Mouse (Mus musculus) gonadal fat pad, adult 2 months (tissue): Measurements from ENCODE around the gene Als2cr12. TPM values are rescaled to one million over a fixed set of nuclear protein-coding genes. Genes with fewer than 3 reads are reported as not detected.
A peak's percentile ranks its signal among the peaks of the same experiment; 100 is the strongest.
"Not testable (repeated sequence)": the region's sequence is repeated elsewhere in the genome, so short reads cannot be mapped to it uniquely, and the experiment has no call there.

ENCODE experiments used
- DNase-seq: peaks from one replicate; pipeline ENCODE4 v3.0.0-alpha.2; 2012; ENCODE audit warnings: low read depth
- polyA plus RNA-seq: library from polyadenylated mRNA; depleted of rRNA; stranded (reverse); fragments of >200 nt; gene quantifications from 2 replicates; pipeline ENCODE4 v1.2.3, GENCODE M21; 2012

Gene Als2cr12
- polyA plus RNA-seq, 1 experiment, result 4.4 TPM

- DNase-seq, result no peak
These were observed 5.6 kb downstream of the Als2cr12 start for GRCm38 (mm10) chr1:58690006-58690744.

GRCm38 (mm10) chr1:58689426-58689825, 6.4 kb downstream of the Als2cr12 start:
- DNase-seq, result no peak

GRCm38 (mm10) chr1:58678412-58678811, 17.4 kb downstream of the Als2cr12 start:
- DNase-seq, result not testable (repeated sequence)

GRCm38 (mm10) chr1:58677575-58677974, 18.2 kb downstream of the Als2cr12 start:
- no peak for DNase-seq

GRCm38 (mm10) chr1:58675011-58675410, 20.8 kb downstream of the Als2cr12 start:
- DNase-seq, result no peak

DNA sequence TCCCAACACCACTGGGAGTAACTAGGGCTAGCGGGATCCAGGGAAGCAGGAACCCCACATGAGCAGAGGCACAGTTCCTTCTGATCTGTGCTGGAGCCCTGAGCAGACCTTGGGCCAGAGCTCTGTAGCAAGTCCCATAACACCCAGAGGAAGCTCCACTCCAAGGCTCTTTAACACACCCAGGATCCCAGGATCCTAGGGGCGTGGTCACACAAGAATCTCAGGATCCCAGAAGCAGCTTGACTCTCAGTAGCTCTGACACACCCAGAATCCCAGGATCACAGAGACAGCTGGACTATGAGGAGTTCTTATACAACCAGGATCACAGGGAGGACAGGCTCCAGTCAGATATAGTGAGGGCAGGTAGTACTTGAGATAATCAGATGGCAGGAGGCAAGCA, 23.7 kb downstream of the Als2cr12 start:
- DNase-seq, result no peak

DNA sequence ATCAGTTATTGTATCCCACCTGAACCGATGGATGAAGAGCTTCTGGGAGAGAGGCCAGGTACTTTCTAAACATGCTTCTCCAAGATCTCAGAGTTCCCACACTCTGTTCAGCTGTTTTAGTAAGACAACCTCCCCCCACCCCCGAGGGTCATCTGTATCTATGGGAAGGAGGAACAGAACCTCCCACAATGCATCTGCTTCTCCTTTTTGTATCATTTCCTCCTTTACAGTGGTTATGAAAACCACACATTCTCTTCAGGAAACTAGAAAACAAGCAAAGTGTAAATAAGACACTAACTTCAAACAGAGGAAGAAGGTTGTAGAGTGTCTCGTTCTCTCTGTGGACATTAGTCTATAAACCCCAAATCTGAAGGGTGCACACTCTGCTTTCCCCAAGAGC, 26.2 kb downstream of the Als2cr12 start:
- not testable (repeated sequence) for DNase-seq

GRCm38 (mm10) chr1:58668191-58668590, 27.6 kb downstream of the Als2cr12 start:
- DNase-seq, result no peak

DNA sequence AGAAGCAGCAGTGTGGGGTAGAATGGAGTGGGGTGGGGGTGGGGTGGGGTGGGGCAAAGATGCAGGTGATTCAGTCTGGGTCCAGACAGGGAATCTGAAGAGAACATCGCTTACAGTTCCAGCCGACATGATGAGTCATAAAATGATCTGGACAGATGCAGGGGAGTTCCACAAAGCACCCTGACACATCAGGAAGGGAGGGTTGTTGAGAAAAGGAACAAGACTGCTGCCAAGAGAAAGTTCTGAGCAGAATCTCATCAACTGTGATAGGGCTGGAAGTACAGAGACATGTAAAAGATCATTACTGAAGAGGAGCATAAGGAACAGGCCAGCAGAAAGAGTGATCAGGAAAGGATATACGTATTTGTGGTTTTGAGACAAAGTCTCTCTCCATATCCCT, 32.4 kb downstream of the Als2cr12 start:
- not testable (repeated sequence) for DNase-seq

DNA sequence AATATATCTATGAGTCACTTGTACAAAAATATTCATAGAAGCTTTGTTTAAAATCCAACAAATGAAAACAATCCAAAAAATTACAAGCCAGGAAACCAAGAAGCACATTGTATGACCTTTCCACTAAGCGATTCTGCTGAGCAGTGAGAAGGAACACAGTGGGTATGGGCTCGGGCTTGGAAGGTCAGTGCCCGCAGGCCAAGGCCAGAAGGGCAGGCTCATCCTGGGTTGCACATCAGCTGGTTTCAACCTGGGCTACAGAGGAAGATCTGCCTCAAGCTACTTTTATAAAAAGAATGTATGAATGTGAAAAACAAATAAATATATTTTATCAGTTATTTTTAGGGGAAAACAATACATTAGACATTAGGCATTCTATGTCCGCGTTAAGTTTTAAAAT, 33.1 kb downstream of the Als2cr12 start:
- DNase-seq, result not testable (repeated sequence)

DNA sequence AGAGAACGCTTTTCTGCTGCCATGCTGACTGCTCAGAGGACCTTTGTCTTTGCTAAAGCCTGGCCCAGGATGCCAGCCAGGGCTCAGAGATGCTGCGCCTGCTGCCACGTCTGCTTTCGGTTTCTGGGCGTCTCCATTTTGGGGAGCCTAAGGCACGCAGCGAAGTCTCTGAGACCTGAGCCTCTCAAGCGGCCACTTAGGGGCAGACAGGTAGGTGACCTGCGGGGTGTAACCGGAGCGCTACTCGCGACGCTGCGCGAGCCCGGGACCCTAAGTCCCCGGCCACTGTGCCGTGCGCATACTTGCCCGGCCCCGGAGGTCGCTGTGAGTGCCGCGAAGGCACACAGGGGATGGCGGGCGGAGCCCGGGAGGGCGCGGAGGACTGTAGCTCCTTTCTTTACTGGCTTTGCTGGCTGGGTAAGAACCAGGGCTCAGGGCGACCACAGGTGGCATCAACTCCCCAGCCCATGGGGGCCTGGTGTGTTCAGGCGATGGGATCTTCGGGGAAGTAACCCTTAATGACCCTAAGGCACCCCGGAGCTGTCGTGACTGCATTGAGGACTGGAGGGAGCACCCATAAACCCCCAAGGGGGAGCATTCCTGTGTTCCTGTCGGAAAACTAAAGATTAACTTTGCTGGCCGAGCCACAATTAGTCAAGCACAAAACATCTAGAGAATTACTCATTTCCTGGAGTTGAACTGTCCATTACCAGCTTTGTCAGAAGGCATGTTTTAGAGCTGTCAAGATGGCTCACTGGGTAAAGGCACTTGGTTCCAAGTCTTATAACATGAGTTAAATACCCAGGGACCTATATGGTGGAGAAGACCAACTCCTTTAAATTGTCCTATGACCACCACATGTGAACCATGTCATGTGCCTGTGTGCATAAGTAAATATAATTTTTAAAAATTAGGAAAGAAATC, 43.0 kb downstream of the Als2cr12 start:
- DNase-seq, result peak; percentile 9

- DNase-seq, result not testable (repeated sequence)
These were observed 44.0 kb downstream of the Als2cr12 start for GRCm38 (mm10) chr1:58651571-58652456.

GRCm38 (mm10) chr1:58628847-58629246, 66.9 kb downstream of the Als2cr12 start:
- not testable (repeated sequence) for DNase-seq

DNA sequence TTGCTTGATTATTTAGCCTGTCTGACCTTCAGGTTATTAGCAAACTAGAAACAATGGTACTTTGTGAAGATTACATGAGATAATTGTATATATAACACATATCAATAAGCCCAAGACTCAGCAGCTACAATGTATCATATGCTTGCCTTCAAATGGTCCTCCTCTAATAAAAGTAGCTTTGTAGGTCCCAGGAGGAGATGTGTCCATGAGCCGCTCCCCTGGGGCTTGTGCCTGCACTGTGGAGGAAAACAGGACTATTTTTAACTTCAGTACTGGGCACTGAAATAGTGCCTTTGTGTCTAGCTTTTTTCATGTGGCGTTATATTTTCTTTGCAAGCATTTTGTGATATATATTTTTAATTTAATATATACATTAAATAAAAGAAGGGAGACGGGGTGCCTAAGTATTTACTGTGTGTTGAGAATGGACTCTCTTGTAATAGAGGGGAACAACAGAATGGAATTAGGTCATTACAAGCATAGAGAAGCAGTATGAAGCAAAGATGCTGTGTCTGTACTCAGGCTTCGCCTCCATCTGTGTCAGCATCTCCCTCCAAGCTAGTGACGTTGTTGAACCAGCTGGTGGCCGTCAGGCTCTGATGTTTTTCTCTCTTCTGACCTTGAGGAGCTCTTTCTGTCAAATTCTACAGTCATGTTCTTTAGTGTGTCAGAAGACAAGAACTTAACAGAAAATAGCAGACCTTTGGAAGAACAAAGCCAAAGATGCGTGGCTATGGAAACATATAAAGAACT, 73.6 kb downstream of the Als2cr12 start:
- no peak for DNase-seq

GRCm38 (mm10) chr1:58621251-58621650, 74.5 kb downstream of the Als2cr12 start:
- no peak for DNase-seq

- no peak for DNase-seq
These were observed 77.0 kb downstream of the Als2cr12 start for GRCm38 (mm10) chr1:58618766-58619165.

- DNase-seq, result no peak
These were observed 77.7 kb downstream of the Als2cr12 start for GRCm38 (mm10) chr1:58617978-58618668.

- DNase-seq, result no peak
These were observed 78.7 kb downstream of the Als2cr12 start for GRCm38 (mm10) chr1:58617076-58617475.

- DNase-seq, result no peak
These were observed 79.6 kb downstream of the Als2cr12 start for GRCm38 (mm10) chr1:58616176-58616575.

DNA sequence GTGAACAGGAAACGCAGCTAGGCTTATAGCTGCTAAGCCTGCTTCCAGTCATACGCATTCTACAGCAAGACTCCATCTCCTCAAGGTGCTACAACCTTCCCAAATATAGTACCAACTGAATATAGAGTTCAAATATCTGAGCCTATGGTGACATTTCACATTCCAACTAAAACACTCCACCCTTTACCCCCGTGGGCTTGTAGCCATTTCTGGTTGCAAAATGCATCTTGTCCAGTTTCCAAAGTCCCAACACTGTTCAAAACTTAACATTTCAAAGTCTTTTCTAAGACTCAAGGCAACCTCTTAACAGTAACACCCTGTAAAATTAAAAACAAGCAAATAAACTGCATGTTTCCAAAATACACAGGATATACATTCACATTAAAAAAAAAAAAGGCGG, 80.6 kb downstream of the Als2cr12 start:
- DNase-seq, result no peak
